Mouse (Mus musculus) spleen, adult 2 months (tissue): ENCODE results near the gene Gli1.

ENCODE experiments used
- CTCF ChIP-seq: fragments of 200-500 bp; IDR thresholded peaks from 2 replicates; pipeline ENCODE4 v1.5.1; 2011; ENCODE audit warnings: mild to moderate bottlenecking, inconsistent platforms; ENCODE audit not compliant: insufficient read depth, insufficient read length, insufficient replicate concordance; ENCODE audit errors: extremely low read depth
- POLR2A ChIP-seq: fragments of 200-500 bp; IDR thresholded peaks from 2 replicates; pipeline ENCODE4 v1.6.1; 2011; ENCODE audit warnings: low read depth, low read length, inconsistent platforms

DNA sequence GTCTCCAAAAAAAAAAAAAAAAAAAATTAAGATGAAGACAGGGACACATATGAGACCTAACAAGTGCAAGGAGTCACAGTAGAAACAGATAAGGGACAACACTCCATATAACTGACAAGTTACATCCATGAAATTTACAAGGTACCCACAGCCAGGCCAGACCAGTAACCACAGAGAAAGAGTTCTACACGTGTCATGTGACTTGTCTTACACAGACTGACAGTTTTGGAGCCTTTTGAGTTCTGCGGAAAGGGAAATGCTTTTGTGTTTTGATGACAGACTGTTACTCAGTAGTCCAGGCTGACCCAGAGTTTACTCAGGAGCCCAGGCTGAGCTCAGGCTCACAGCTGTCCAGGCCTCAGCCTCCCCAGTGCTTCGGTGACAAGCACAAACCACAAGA, 1.3 kb upstream of the Gli1 start:
- TF ChIP-seq POLR2A (no peak), CTCF (no peak)
